ENCODE assay signal across 16 mouse cellular contexts in genomic region chr5:75463591-75463990, GRCm38 (mm10).
"Had no signal": no experiment of that assay in that cellular context is flagged by ENCODE, and none has a peak within 500 bp of the region (broad histone marks: within the 10 kb centered on the region; RNA-seq: fewer than 3 reads in every experiment).

No protein-coding gene starts in this region.

- H3K9me3 ChIP-seq: liver, embryonic 13.5 days had no signal

- H3K9ac ChIP-seq: liver, embryonic 13.5 days had no signal

- H3K27ac ChIP-seq: layer of hippocampus, adult 2 months; liver, embryonic 13.5 days; stomach, postnatal 0 days had no signal

- ATAC-seq: inflammation-experienced regulatory T-cells, adult 6 months; intestine, embryonic 16.5 days had no signal

- H3K4me2 ChIP-seq: liver, embryonic 13.5 days; midbrain, embryonic 11.5 days had no signal

- DNase-seq: layer of hippocampus, adult 9-11 months; liver, embryonic 13.5 days; lung, adult 2 months; lung, postnatal 14 days; lung, postnatal 4 days; midbrain, embryonic 14.5 days; right cerebral cortex, adult 18-20 months; right cerebral cortex, postnatal 14 days; right cerebral cortex, postnatal 4 days; thymus, adult 2 months; thymus, postnatal 14 days had no signal

- H3K4me3 ChIP-seq: layer of hippocampus, adult 2 months; liver, embryonic 13.5 days had no signal

- H3K36me3 ChIP-seq: liver, embryonic 13.5 days had no signal

- H3K27me3 ChIP-seq: liver, embryonic 13.5 days had no signal
